Mouse (Mus musculus): Measurements from ENCODE around the gene Gucd1. TPM values are rescaled to one million over a fixed set of nuclear protein-coding genes. Genes with fewer than 3 reads are reported as not detected.
"Not testable (repeated sequence)": the region's sequence is repeated elsewhere in the genome, so short reads cannot be mapped to it uniquely, and the experiment has no call there.

Gene Gucd1
- total RNA-seq, 1 experiment: 11.5 TPM

DNA sequence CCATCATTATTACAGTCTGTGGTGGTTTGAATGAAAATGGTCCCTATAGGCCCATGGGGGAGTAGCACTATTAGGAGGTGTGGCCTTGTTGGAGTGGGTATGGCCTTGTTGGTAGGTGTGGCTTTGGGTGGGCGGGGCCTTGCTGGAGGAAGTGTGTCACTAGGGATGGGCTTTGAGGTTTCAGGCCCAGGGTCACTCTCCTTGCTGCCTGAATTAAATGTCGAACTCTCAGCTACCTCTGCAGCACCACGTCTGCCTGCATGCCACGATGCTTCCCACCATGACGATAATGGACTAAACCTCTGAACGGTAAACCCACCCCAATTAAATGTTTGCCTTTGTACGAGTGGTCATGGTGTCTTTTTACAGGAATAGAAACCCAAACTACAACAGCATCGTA, 123.0 kb downstream of the Gucd1 start:
- TF ChIP-seq HCFC1 (IDR thresholded peaks at IDR 0.05; ENCODE audit: borderline replicate concordance, insufficient read depth, low read length) (no peak), MAFK (IDR thresholded peaks at IDR 0.05; ENCODE audit: insufficient read depth, low read depth, low read length) (no peak), ZNF384 (IDR thresholded peaks at IDR 0.05; ENCODE audit: low read depth, low read length) (no peak), CHD2 (IDR thresholded peaks at IDR 0.05; ENCODE audit: low read depth, low read length) (no peak), ZC3H11A (IDR thresholded peaks at IDR 0.05; ENCODE audit: borderline replicate concordance, low read depth, low read length) (no peak)
- no peak overlapping the region for H3K27ac ChIP-seq (ENCODE audit: insufficient read depth, low read depth, low read length, poor library complexity, severe bottlenecking)
- no peak overlapping the region for H3K9ac ChIP-seq (ENCODE audit: insufficient read depth, low read depth, low read length, poor library complexity, severe bottlenecking)
- in situ Hi-C loops (cut with MboI; ENCODE audit: low sequenced_read_pairs in 2 of 2, unreplicated experiment in 2 of 2): no loop called here
- no peak for DNase-seq (ENCODE audit: low read depth, low spot score)
- H3K36me3 ChIP-seq (ENCODE audit: control insufficient read depth, insufficient read depth, low read length, poor library complexity, severe bottlenecking): no peaks in the 10 kb centered on the region
- no peak overlapping the region for H3K4me3 ChIP-seq (ENCODE audit: insufficient read depth in 1 of 2, low read depth in 1 of 2, low read length in 2 of 2, poor library complexity in 1 of 2, severe bottlenecking in 1 of 2)
- no peaks in the 10 kb centered on the region for H3K4me1 ChIP-seq (ENCODE audit: control insufficient read depth in 2 of 2, insufficient read depth in 2 of 2, low read length in 2 of 2, poor library complexity in 1 of 2)
- H3K9me3 ChIP-seq (ENCODE audit: control insufficient read depth, insufficient read depth, low read depth, low read length): no peaks in the 10 kb centered on the region

DNA sequence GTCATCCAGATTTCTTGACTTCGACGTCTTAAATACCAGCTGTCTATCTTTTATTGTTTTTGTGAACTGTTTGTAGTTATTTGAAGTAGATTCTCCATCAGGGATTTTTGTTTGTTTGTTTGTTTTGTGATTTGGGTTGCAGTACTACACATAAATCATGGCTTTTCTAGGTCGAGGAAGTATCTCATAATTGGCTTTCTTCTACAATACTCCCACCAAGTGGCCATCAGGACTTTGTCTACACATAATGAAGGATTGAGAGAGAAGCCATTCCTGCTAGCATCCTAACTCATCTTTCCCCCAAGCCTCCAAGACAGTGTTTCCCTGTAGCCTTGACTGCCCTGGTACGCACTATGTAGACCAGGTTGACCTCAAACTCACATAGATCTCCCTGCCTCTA, 126.9 kb downstream of the Gucd1 start:
- TF ChIP-seq ZC3H11A (IDR thresholded peaks at IDR 0.05; ENCODE audit: borderline replicate concordance, low read depth, low read length) (no peak), CHD2 (IDR thresholded peaks at IDR 0.05; ENCODE audit: low read depth, low read length) (no peak), MAFK (IDR thresholded peaks at IDR 0.05; ENCODE audit: insufficient read depth, low read depth, low read length) (no peak), ZNF384 (IDR thresholded peaks at IDR 0.05; ENCODE audit: low read depth, low read length) (no peak)
- Histone ChIP-seq H3K36me3 (ENCODE audit: control insufficient read depth, insufficient read depth, low read length, poor library complexity, severe bottlenecking) (no peaks in the 10 kb centered on the region), H3K9ac (ENCODE audit: insufficient read depth, low read depth, low read length, poor library complexity, severe bottlenecking) (no peak overlapping the region), H3K4me1 (ENCODE audit: control insufficient read depth in 2 of 2, insufficient read depth in 2 of 2, low read length in 2 of 2, poor library complexity in 1 of 2) (no peaks in the 10 kb centered on the region), H3K27ac (ENCODE audit: insufficient read depth, low read depth, low read length, poor library complexity, severe bottlenecking) (no peak overlapping the region), H3K4me3 (ENCODE audit: insufficient read depth in 1 of 2, low read depth in 1 of 2, low read length in 2 of 2, poor library complexity in 1 of 2, severe bottlenecking in 1 of 2) (no peak overlapping the region), H3K9me3 (ENCODE audit: control insufficient read depth, insufficient read depth, low read depth, low read length) (no peaks in the 10 kb centered on the region)
- in situ Hi-C loops (cut with MboI; ENCODE audit: low sequenced_read_pairs in 2 of 2, unreplicated experiment in 2 of 2): no loop called here
- DNase-seq (ENCODE audit: low read depth, low spot score): no peak

DNA sequence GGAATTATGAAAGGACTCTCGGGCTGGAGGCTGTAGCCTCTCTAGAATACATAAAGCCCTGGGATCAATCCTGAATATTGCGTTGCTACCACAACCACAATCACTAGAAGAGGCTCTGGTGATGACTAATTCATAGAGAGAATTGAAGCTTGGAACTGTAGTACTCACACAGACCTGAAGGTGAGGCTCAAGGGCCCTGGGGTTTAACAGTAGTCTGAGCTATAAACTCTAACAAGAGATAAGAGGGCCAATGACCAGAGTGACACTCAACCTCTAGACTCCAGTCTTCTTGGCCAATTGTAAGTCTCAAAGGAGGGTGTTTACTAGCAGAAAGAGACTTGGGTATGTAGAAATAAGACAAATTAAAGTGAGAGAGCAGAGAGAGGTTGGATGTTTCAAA, 127.6 kb downstream of the Gucd1 start:
- in situ Hi-C loops (cut with MboI; ENCODE audit: low sequenced_read_pairs in 2 of 2, unreplicated experiment in 2 of 2): no loop called here
- Histone ChIP-seq H3K9ac (ENCODE audit: insufficient read depth, low read depth, low read length, poor library complexity, severe bottlenecking) (no peak overlapping the region), H3K36me3 (ENCODE audit: control insufficient read depth, insufficient read depth, low read length, poor library complexity, severe bottlenecking) (no peaks in the 10 kb centered on the region), H3K4me1 (ENCODE audit: control insufficient read depth in 2 of 2, insufficient read depth in 2 of 2, low read length in 2 of 2, poor library complexity in 1 of 2) (no peaks in the 10 kb centered on the region), H3K27ac (ENCODE audit: insufficient read depth, low read depth, low read length, poor library complexity, severe bottlenecking) (no peak overlapping the region), H3K9me3 (ENCODE audit: control insufficient read depth, insufficient read depth, low read depth, low read length) (no peaks in the 10 kb centered on the region), H3K4me3 (ENCODE audit: insufficient read depth in 1 of 2, low read depth in 1 of 2, low read length in 2 of 2, poor library complexity in 1 of 2, severe bottlenecking in 1 of 2) (no peak overlapping the region)
- DNase-seq (ENCODE audit: low read depth, low spot score): no peak
- no peak for TF ChIP-seq HCFC1 (IDR thresholded peaks at IDR 0.05; ENCODE audit: borderline replicate concordance, insufficient read depth, low read length)
- TF ChIP-seq CHD2 (IDR thresholded peaks at IDR 0.05; ENCODE audit: low read depth, low read length): no peak
- no peak for TF ChIP-seq ZC3H11A (IDR thresholded peaks at IDR 0.05; ENCODE audit: borderline replicate concordance, low read depth, low read length)
- TF ChIP-seq ZNF384 (IDR thresholded peaks at IDR 0.05; ENCODE audit: low read depth, low read length): no peak
- TF ChIP-seq MAFK (IDR thresholded peaks at IDR 0.05; ENCODE audit: insufficient read depth, low read depth, low read length): no peak

DNA sequence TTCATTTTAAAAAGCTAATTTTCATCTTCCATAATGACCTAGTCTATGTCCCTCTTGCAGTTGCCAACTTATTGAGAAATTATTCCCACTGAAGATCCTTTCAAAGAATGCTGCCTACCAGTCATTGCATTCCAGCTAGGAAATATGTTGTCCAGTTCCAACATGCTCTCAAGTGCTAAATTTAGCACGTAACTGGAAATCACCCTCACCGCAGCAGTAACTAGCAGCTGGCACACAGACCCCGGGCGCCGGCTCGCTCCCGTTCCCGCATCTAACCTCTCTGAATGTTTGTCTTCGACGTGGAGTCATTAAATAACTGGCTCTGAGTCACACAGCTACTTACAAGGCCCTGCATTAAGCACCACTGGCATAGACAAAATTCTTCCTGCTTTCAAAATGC, 139.1 kb downstream of the Gucd1 start:
- H3K9me3 ChIP-seq (ENCODE audit: control insufficient read depth, insufficient read depth, low read depth, low read length): no peaks in the 10 kb centered on the region
- no peaks in the 10 kb centered on the region for H3K4me1 ChIP-seq (ENCODE audit: control insufficient read depth in 2 of 2, insufficient read depth in 2 of 2, low read length in 2 of 2, poor library complexity in 1 of 2)
- no peak overlapping the region for H3K9ac ChIP-seq (ENCODE audit: insufficient read depth, low read depth, low read length, poor library complexity, severe bottlenecking)
- DNase-seq (ENCODE audit: low read depth, low spot score): no peak
- no peak overlapping the region for H3K4me3 ChIP-seq (ENCODE audit: insufficient read depth in 1 of 2, low read depth in 1 of 2, low read length in 2 of 2, poor library complexity in 1 of 2, severe bottlenecking in 1 of 2)
- no peak overlapping the region for H3K27ac ChIP-seq (ENCODE audit: insufficient read depth, low read depth, low read length, poor library complexity, severe bottlenecking)
- in situ Hi-C loops (cut with MboI; ENCODE audit: low sequenced_read_pairs in 2 of 2, unreplicated experiment in 2 of 2): no loop called here
- no peak for TF ChIP-seq ZNF384 (IDR thresholded peaks at IDR 0.05; ENCODE audit: low read depth, low read length)
- TF ChIP-seq HCFC1 (IDR thresholded peaks at IDR 0.05; ENCODE audit: borderline replicate concordance, insufficient read depth, low read length): no peak
- TF ChIP-seq CHD2 (IDR thresholded peaks at IDR 0.05; ENCODE audit: low read depth, low read length): no peak
- TF ChIP-seq ZC3H11A (IDR thresholded peaks at IDR 0.05; ENCODE audit: borderline replicate concordance, low read depth, low read length): no peak
- no peak for TF ChIP-seq MAFK (IDR thresholded peaks at IDR 0.05; ENCODE audit: insufficient read depth, low read depth, low read length)
- no peaks in the 10 kb centered on the region for H3K36me3 ChIP-seq (ENCODE audit: control insufficient read depth, insufficient read depth, low read length, poor library complexity, severe bottlenecking)

DNA sequence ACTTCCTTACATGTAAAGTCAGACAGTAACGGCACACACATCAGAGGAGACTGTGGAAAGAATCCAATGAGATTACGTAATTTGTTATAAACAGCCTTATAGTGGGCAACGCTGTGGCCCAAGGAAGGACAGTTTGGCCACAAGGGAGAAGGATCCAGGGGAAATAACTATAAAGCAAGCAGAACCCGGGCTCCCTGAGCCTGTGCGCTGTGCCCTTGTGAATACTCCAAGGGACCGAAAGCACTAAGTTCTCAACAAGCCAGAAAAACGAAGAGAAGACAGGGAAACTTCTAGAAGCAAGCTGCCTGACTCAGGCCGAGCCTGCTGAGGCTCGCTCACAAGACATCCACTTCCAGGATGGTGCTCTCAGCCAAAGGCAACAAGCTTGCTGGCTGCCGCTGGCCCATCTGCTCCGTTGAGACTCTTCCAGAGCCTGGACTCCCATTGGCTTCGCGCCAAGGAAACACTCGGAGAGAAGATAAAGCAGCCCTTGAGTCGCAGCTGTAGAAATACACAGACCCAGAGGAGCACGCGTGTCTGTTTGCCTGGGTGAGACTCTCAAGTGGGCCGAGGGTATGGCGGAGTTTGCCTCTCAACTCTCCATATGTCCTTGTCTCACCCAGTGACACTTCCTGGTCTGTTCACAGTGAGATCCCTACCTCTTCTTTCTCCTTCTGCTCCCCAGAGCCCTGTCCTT, 144.0 kb downstream of the Gucd1 start:
- H3K9me3 ChIP-seq (ENCODE audit: control insufficient read depth, insufficient read depth, low read depth, low read length); H3K36me3 ChIP-seq (ENCODE audit: control insufficient read depth, insufficient read depth, low read length, poor library complexity, severe bottlenecking); in situ Hi-C loops (cut with MboI; ENCODE audit: low sequenced_read_pairs in 2 of 2, unreplicated experiment in 2 of 2); H3K9ac ChIP-seq (ENCODE audit: insufficient read depth, low read depth, low read length, poor library complexity, severe bottlenecking); DNase-seq (ENCODE audit: low read depth, low spot score); H3K4me3 ChIP-seq (ENCODE audit: insufficient read depth in 1 of 2, low read depth in 1 of 2, low read length in 2 of 2, poor library complexity in 1 of 2, severe bottlenecking in 1 of 2); H3K27ac ChIP-seq (ENCODE audit: insufficient read depth, low read depth, low read length, poor library complexity, severe bottlenecking); H3K4me1 ChIP-seq (ENCODE audit: control insufficient read depth in 2 of 2, insufficient read depth in 2 of 2, low read length in 2 of 2, poor library complexity in 1 of 2): not testable (repeated sequence)
